Mouse (Mus musculus) limb, embryonic 15.5 days (tissue): ENCODE measurements around the gene Lgals9. TPM values are rescaled to one million over a fixed set of nuclear protein-coding genes. Genes with fewer than 3 reads are reported as not detected.

ENCODE experiments used
- ATAC-seq: fragments of 200-750 bp; cut with Nextera tagmentation; 2 replicates; pipeline ENCODE4 v1.8.0; 2017; ENCODE audit warnings: low read depth, moderate TSS enrichment; ENCODE audit not compliant: insufficient number of reproducible peaks, low FRiP score, low TSS enrichment
- H3K27ac ChIP-seq: fragments of 300-500 bp; sonication (generic); 2 replicates; pipeline ENCODE4 v1.5.1; 2015; ENCODE audit warnings: moderate library complexity, mild to moderate bottlenecking, inconsistent platforms
- H3K27me3 ChIP-seq: fragments of 300-500 bp; sonication (generic); 2 replicates; pipeline ENCODE4 v1.6.1; 2015; ENCODE audit warnings: inconsistent platforms
- H3K36me3 ChIP-seq: fragments of 300-500 bp; sonication (generic); 2 replicates; pipeline ENCODE4 v1.6.1; 2015; ENCODE audit warnings: inconsistent platforms
- H3K4me1 ChIP-seq: fragments of 300-500 bp; sonication (generic); 2 replicates; pipeline ENCODE4 v1.6.1; 2015; ENCODE audit warnings: inconsistent platforms
- H3K4me2 ChIP-seq: fragments of 300-500 bp; sonication (generic); 2 replicates; pipeline ENCODE4 v1.6.1; 2015; ENCODE audit warnings: mild to moderate bottlenecking, inconsistent platforms
- H3K4me3 ChIP-seq: fragments of 300-500 bp; sonication (generic); 2 replicates; pipeline ENCODE4 v1.5.1; 2015; ENCODE audit warnings: mild to moderate bottlenecking, inconsistent platforms
- H3K9ac ChIP-seq: fragments of 300-500 bp; sonication (generic); 2 replicates; pipeline ENCODE4 v1.6.1; 2015; ENCODE audit warnings: inconsistent platforms
- H3K9me3 ChIP-seq: fragments of 300-500 bp; sonication (generic); 2 replicates; pipeline ENCODE4 v1.6.1; 2016; ENCODE audit warnings: inconsistent platforms
- WGBS: fragments of 180-500 bp; shearing (Covaris S2); methylation state at CpG from one replicate; pipeline ENCODE4 v1.1.7; 2015; 5-methylcytosine and 5-hydroxymethylcytosine counted together
- polyA plus RNA-seq: library from polyadenylated mRNA; unstranded; fragments of >200 nt; fragmentation: Nextera tagmentation; extraction: Ambion mirVana; gene quantifications from 2 replicates; pipeline ENCODE4 v1.2.1, GENCODE M21; 2015

Lgals9 gene
- polyA plus RNA-seq, 1 experiment from 2014 or later, result 45.9 TPM

- Histone ChIP-seq H3K4me1 (peaks cover 11% of the 10 kb centered on the region), H3K9me3 (no peaks in the 10 kb centered on the region), H3K27me3 (no peaks in the 10 kb centered on the region), H3K9ac (no peak overlapping the region), H3K4me2 (0 out of 2 replicates have a peak overlapping the region, but pooled peaks have one; percentile 1), H3K36me3 (no peaks in the 10 kb centered on the region), H3K4me3 (no peak overlapping the region), H3K27ac (no peak overlapping the region)
- WGBS, result 84% methylated on average over 7 of the region's 7 CpGs
- ATAC-seq, result no peak
Observed at GRCm38 (mm10) chr11:78983539-78983938, 1.2 kb downstream of the Lgals9 start.

- H3K4me2 ChIP-seq, result no peak overlapping the region
- no peak overlapping the region for H3K4me3 ChIP-seq
- no peaks in the 10 kb centered on the region for H3K9me3 ChIP-seq
- H3K27ac ChIP-seq, result no peak overlapping the region
- no peak overlapping the region for H3K9ac ChIP-seq
- H3K4me1 ChIP-seq, result peaks cover 14% of the 10 kb centered on the region
- H3K36me3 ChIP-seq, result no peaks in the 10 kb centered on the region
- ATAC-seq, result no peak
- WGBS, result 59% methylated on average over 12 of the region's 12 CpGs
- no peaks in the 10 kb centered on the region for H3K27me3 ChIP-seq
Observed at GRCm38 (mm10) chr11:78982513-78983291, 2.0 kb downstream of the Lgals9 start.

DNA sequence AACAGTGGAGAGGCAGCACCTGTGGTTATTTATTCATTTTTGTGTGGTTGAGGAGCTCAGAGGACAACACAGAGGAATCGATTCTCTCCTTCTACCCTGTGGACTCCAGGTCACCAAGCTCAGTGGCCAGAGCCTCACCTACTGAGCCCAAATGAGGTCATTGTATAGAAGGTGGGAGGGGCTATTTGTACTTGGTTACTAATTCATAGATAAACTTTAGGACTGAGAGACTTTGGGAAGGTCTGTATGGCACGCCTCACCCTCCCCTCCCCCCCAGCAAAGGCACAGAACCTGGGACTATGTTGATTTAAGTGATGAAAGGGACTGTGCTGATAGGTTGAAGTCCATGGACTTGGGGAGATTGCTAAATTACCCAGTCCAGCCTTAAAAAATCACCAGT lies 2.7 kb downstream of the Lgals9 start:
- Histone ChIP-seq H3K4me2 (no peak overlapping the region), H3K9me3 (no peaks in the 10 kb centered on the region), H3K27me3 (no peaks in the 10 kb centered on the region), H3K36me3 (no peaks in the 10 kb centered on the region), H3K4me3 (no peak overlapping the region), H3K9ac (no peak overlapping the region), H3K4me1 (peaks cover 14% of the 10 kb centered on the region), H3K27ac (no peak overlapping the region)
- ATAC-seq, result no peak
- 81% methylated on average over 2 of the region's 2 CpGs for WGBS

GRCm38 (mm10) chr11:78980083-78980634 lies 4.6 kb downstream of the Lgals9 start:
- H3K9me3 ChIP-seq, result no peaks in the 10 kb centered on the region
- WGBS, result 68% methylated on average over 4 of the region's 4 CpGs
- no peaks in the 10 kb centered on the region for H3K36me3 ChIP-seq
- no peak for ATAC-seq
- H3K4me1 ChIP-seq, result peaks cover 14% of the 10 kb centered on the region
- H3K27ac ChIP-seq, result no peak overlapping the region
- H3K27me3 ChIP-seq, result no peaks in the 10 kb centered on the region
- H3K9ac ChIP-seq, result no peak overlapping the region
- H3K4me2 ChIP-seq, result no peak overlapping the region
- H3K4me3 ChIP-seq, result no peak overlapping the region

DNA sequence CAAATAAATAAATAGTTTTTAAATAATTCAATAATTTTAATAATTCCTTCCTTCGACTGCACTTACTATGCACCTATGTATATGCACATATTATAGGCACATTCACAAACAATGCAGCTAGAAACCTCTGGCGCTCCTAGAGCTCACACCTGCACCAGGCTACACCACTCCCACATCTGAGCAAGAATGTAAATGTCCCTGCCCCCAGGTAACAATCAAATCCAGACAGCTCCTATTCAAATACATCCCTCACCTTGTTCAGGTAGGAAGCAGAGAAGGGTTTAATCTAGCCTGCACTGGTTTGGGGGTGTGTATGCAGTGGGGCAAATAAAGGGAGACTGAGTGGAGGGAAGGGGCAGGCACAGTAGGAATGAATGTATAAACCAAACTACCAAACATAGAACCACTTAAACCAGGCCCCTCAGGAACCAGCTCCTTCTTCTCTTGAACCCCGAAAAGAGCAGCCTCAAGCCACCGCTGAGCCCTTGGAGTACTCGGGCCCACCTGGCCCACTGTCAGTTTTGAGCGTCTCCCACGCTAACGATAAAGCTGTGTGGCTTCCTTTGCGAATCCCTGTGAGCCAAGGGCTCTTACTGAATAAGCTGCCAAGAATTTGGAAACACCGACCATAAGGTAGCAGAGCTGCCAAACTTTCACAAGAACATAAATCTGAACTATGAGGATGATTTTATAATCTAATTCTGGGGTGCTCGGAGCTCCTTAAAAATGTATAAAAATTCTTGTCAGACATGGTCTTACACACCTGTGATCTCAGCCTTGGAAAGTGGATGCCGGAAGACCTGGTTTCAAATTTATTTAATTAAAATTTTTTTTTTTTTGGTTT lies 6.3 kb downstream of the Lgals9 start:
- Histone ChIP-seq H3K27ac (no peak overlapping the region; the same call in 1 of the 2 replicates), H3K9me3 (no peaks in the 10 kb centered on the region), H3K4me1 (peaks cover 10% of the 10 kb centered on the region), H3K27me3 (no peaks in the 10 kb centered on the region), H3K9ac (no peak overlapping the region), H3K4me2 (no peak overlapping the region), H3K4me3 (no peak overlapping the region), H3K36me3 (no peaks in the 10 kb centered on the region)
- 54% methylated on average over 12 of the region's 12 CpGs for WGBS
- no peak for ATAC-seq

DNA sequence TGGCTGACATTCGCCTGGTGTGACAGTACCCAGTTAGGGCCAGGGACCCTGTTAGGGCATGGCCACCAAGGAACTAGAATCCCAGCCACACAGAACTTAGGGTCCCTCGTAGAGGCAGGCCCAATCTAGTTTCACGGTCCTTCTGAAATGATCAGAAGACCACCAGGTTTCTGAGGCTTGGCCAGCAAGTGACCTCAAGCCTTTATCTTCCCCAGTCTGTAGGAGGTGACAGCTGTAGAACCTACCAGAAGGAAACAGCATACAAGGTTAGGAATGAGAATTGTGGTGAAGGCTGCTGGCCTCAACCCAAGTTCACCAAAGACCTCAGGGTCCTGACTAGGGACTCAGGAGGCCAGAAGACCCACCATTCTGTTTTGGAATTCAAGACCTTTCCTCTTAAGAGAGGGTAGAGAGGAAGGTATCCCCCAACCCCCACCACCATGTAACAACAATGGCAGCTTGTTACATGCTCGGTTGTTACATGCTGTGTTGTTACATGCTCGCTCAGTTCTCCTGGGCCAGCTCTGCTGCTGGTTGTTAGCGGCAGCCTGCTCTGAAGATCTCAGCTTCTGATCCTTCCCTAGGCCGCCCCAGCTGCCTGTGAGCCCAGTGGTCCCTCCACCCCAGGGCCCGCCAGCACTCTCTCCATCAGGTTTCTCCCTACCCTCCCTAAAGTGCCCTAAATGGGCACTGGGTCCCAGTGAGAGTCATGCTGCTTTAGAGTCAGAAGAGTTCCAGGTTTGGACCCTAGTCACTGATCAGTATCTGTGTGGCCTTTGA lies 7.8 kb downstream of the Lgals9 start:
- no peak overlapping the region for H3K4me3 ChIP-seq
- no peak for ATAC-seq
- H3K27ac ChIP-seq, result no peak overlapping the region
- whole genome bisulfite sequencing, result 76% methylated on average over 8 of the region's 8 CpGs
- no peak overlapping the region for H3K9ac ChIP-seq
- no peaks in the 10 kb centered on the region for H3K36me3 ChIP-seq
- H3K9me3 ChIP-seq, result no peaks in the 10 kb centered on the region
- H3K4me2 ChIP-seq, result no peak overlapping the region
- peaks cover 19% of the 10 kb centered on the region for H3K4me1 ChIP-seq
- H3K27me3 ChIP-seq, result no peaks in the 10 kb centered on the region

GRCm38 (mm10) chr11:78973381-78974150 lies 11.2 kb downstream of the Lgals9 start:
- Histone ChIP-seq H3K36me3 (no peaks in the 10 kb centered on the region), H3K27ac (peak overlapping the region; percentile 38), H3K9me3 (no peaks in the 10 kb centered on the region), H3K9ac (no peak overlapping the region), H3K27me3 (no peaks in the 10 kb centered on the region), H3K4me1 (peaks cover 19% of the 10 kb centered on the region), H3K4me3 (no peak overlapping the region), H3K4me2 (0 out of 2 replicates have a peak overlapping the region, but pooled peaks have one; percentile 0)
- 66% methylated on average over 17 of the region's 17 CpGs for WGBS
- ATAC-seq, result no peak

DNA sequence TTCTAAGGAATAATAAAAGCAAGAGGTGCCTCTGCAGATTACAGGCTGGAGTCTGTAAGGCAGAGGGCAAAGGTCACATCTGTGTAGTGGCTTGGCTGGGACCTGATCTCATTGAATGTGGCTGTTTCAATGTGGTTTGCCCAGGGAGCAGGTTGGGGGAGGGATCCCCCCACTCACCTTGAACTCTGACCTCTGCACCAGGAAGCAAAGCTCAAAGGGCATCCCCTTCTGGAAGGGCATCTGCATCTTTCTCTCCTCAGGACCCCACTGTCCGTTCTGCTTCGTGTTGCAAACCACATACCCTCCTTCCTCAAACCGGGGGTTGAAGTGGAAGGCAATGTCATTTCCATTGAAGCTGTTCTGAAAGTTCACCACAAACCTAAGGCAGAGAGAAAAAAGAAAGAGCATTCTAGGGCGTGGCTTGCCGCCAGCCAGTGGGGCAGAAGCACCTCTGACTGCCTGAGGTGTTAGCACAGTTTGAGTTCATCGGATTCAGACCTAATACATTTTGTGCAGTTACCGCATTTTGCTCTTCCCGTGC lies 11.9 kb downstream of the Lgals9 start:
- Histone ChIP-seq H3K4me2 (0 out of 2 replicates have a peak overlapping the region, but pooled peaks have one; percentile 0), H3K36me3 (no peaks in the 10 kb centered on the region), H3K9ac (no peak overlapping the region), H3K4me3 (no peak overlapping the region), H3K9me3 (no peaks in the 10 kb centered on the region), H3K27ac (peak overlapping the region; percentile 38; the same call in 1 of the 2 replicates), H3K27me3 (no peaks in the 10 kb centered on the region), H3K4me1 (peaks cover 15% of the 10 kb centered on the region)
- WGBS, result 35% methylated on average over 8 of the region's 8 CpGs
- no peak for ATAC-seq

- H3K4me1 ChIP-seq, result peaks cover 15% of the 10 kb centered on the region
- no peaks in the 10 kb centered on the region for H3K9me3 ChIP-seq
- 17% methylated on average over 6 of the region's 6 CpGs for WGBS
- no peak overlapping the region for H3K9ac ChIP-seq
- no peak overlapping the region for H3K4me3 ChIP-seq
- H3K4me2 ChIP-seq, result no peak overlapping the region
- no peak for ATAC-seq
- peak overlapping the region; percentile 38; the same call in 1 of the 2 replicates for H3K27ac ChIP-seq
- H3K36me3 ChIP-seq, result no peaks in the 10 kb centered on the region
- H3K27me3 ChIP-seq, result no peaks in the 10 kb centered on the region
Observed at GRCm38 (mm10) chr11:78972328-78972727, 12.4 kb downstream of the Lgals9 start.

DNA sequence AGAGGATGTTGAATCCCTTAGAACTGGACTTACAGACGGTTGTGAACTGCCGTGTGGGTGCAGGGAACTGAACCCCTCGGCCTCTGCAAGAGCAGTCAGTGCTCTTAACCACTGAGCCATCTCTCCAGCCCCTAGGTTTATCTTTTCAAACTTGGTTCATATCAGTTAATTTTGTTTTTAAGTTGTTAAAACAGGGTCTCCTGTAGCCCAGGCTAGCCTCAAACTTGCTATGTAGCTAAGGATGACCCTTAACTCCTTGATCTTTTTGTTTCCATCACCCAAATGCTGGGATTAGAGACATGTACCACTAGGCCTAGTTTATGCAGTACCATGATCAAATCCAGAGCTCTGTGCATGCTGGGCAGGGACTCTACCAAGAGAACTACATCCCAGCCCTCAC lies 13.0 kb downstream of the Lgals9 start:
- H3K4me1 ChIP-seq, result peaks cover 15% of the 10 kb centered on the region
- 88% methylated on average over 3 of the region's 3 CpGs for WGBS
- H3K4me3 ChIP-seq, result no peak overlapping the region
- ATAC-seq, result no peak
- H3K9me3 ChIP-seq, result no peaks in the 10 kb centered on the region
- H3K9ac ChIP-seq, result no peak overlapping the region
- H3K36me3 ChIP-seq, result no peaks in the 10 kb centered on the region
- H3K27ac ChIP-seq, result no peak overlapping the region
- H3K27me3 ChIP-seq, result no peaks in the 10 kb centered on the region
- no peak overlapping the region for H3K4me2 ChIP-seq
